Mouse (Mus musculus): Measurements from ENCODE around the gene Afdn.

Afdn gene

DNA sequence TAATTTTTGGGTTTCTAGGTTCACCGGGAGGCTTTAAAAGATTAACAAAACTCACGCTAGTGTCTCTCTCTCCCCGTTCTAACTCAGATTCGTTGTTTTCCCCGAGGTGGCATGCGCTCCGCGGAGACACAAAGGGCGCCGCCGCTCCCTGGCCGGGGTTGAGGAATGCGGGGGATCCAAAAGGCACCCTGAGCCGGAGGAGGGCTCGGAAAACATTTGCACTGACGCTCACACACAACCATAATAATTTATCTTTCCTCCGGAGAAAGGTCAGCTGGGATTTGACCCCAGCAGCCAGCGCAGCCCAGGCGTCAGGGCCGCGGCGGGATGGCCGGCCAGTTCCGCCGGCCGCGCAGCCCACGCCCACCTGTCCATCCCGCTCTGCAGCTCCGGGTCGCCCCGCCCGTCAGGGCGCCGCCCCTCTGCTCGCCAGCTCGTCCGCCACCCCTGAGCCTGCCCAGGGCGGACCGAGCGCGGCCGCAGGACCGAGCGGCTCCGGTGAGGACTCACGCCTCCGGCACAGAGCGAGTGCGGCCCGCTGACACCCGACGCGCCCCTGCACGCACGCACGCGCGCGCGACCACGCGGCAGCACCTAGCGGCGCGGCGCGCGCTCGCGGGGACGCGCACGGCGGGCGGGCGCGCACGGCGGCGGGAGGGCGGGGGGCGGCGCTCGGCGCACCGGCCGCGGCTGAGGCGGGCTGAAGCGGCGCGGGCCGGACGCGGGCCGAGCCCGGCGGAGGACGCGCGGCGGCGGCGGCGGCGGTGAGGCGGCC, at the start of gene Afdn:
TSS of gene Afdn (plus strand) at position 687 of the 775 bp plus-strand sequence.
- DNase-seq (ENCODE audit: low spot score in 2 of 2): no peak

DNA sequence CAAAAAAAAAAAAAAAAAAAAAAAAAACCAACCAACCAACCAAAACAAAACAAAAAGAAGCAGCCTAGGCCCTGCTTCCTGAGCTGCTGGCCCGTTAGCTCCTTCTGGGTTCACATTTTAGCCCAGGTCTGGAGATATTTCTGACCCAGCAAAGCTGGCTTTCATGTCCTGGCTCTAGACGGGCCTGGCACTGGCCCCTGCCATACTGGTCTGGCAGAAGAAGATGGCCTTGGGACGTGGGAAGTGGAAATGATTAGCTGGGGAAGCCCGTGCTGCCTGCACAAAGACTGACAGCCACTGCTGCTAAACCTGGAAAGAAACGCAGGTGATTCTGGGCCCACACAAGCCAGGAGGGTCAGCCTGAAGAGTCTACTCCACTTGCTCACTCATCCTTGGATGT, 49.2 kb upstream of the Afdn start:
- no peak for DNase-seq (ENCODE audit: low spot score in 2 of 2)

DNA sequence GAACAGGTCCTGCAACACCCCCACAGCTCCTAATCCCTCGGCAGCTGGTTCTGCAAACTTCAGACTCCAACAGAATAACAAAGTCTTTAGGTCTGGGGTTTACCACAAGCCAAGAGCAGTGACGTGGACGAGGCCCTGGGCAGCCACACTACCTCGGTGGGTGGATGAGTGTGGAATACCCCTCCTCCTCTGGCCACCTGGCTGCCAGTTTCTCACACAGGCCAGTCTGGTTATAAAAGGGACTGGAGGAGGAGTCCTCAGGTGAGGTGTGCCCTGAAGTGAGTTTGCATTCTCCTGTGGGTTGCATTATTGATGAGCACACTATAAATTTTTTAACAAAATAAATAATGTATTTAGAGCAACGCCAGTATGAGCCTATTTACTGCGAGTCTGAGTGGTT, 48.2 kb upstream of the Afdn start:
- no peak for DNase-seq (ENCODE audit: low spot score in 2 of 2)

DNA sequence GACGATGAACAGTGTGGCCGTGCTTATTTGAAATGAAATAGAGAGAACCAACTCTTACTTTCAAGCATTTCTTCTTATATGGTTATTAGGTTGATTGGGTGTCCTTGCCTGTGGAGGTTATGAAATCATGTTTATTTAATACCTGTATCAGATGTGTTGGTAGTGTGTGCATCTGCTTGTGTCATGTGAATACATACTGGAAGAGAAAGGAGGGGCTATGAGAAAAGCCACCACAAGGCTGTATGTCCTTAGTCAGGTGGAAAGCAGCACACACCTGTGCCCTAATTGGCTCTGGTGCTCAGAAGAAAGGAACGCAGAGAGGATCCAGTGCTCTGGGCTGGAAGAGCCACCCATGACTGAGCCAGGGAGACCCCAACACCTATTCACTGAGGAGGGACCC, 47.8 kb upstream of the Afdn start:
- DNase-seq (ENCODE audit: low spot score in 2 of 2): no peak

DNA sequence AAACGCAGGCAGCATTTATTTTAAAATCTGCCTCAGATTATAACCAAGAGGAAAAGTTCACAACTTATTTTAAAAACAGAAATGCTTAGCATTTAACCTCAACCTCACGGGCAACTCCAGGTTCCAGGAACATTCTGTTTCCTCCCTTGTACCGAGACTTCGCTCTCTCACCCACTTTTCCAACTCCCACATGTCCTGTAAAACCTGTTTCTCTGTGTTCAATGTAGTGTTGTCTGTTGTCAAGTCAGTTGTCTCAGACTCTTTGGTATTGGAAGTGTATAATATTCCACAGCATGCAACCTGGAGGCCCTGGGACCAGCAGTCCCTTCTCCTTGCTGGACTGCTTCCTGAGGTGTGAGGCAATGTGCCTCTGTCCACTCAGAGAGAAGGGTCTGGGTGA, 46.2 kb upstream of the Afdn start:
- DNase-seq (ENCODE audit: low spot score in 2 of 2): no peak

DNA sequence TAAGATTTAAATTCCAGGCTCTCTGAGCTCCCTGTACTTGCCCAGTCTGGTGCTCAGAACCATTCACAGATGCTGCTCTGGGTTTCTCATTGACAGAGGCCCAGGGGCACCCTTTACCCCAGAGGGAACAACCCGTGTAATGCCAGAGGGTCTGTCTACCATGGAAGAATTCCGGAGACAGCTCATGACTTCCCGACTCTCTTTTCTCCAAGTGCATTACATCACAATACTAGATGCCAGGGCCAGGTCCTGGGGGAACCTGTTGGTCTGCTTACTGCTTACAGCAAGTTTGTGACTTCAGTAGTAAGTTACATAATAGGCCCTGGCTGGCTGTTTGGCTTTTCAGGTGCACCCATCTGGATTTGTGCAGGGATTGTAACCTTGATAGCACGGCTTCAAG, 45.7 kb upstream of the Afdn start:
- DNase-seq (ENCODE audit: low spot score in 2 of 2): no peak

DNA sequence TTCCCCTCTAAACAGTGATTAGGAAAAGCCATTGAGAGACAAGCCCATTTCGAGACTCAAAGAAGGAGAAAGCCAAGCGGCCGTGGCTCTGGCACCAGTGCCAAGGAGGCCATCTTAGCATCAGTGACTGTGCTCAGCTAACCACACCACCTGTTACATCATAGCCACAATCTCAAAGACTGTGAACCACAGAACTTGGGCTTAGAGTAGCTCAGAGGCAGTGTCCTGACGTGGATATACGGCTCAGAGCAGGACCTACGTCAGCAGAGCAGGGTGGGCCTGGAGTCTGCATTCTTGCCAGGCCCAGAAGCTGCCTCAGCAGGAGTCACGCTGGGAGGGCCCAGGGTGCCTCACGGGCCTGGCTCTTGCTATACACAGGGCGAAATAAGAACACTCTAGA, 44.8 kb upstream of the Afdn start:
- DNase-seq (ENCODE audit: low spot score in 2 of 2): no peak

- no peak for DNase-seq (ENCODE audit: low spot score in 2 of 2)
These were observed 44.0 kb upstream of the Afdn start for GRCm38 (mm10) chr17:13716336-13716735.

DNA sequence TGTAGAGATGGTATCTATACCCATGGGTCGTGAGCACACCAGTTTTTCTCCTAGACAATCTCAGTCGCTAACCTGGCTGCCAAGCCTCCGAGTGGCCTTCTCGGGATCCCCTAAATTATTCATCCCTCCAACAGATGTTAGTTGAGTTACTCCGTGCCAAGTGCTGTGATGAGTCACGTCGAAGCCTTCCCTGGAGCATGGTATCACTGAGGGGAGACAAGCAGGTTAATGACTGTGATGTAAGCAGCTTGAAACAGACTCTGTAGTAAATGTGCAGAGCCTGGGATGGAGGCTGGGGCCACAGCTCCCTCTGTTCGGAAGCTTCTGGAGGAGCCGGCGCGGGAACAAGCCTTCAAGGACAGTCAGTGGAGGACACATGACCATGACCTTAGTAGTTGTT, 42.9 kb upstream of the Afdn start:
- DNase-seq (ENCODE audit: low spot score in 2 of 2): no peak

- no peak for DNase-seq (ENCODE audit: low spot score in 2 of 2)
These were observed 40.2 kb upstream of the Afdn start for GRCm38 (mm10) chr17:13720187-13720586.

GRCm38 (mm10) chr17:13721372-13721771, 39.0 kb upstream of the Afdn start:
- DNase-seq (ENCODE audit: low spot score in 2 of 2): no peak

DNA sequence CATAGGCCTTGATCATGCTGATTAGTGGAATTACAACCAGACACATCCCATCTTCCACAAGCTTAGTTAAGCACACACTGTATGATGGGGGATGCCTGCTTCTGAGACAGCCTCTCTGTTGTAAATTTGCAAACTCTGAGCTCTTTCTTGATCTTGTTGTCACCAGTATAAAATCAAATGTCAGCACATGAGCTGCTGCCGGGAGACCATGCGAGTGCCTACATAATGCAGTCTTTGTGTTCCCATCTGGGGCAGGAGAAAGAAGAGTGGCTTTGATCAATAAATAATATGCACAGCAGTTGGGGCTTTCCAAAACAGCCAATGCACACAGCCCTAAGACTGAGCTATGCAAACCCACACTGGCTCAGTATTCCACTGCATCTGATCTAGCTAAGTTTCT, 37.9 kb upstream of the Afdn start:
- no peak for DNase-seq (ENCODE audit: low spot score in 2 of 2)

DNA sequence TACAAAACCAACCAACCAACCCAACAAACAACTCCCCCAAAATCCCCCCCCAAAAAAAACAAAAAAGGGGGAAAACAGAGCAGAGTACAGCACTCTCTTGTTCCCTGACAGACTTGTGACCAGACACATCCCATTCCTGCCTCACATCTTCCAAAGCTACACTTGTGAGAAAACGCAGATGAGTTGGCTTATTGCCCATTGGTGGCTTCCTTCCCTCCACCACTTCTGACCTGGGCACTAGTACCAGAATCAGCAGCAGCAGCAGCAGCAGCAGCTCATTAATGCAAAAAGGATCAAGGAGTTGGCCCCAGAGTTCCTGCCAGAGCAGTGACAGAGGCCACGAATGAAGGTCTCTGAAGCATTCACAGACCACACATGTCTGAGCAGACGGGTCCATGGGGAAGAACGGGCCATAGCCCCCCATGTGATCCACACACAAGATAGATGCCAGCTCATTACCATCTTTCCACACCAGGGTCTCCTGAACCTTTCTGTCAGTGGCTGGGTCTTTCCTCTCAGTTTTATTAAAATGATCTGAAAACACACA, 35.3 kb upstream of the Afdn start:
- no peak for DNase-seq (ENCODE audit: low spot score in 2 of 2)

- no peak for DNase-seq (ENCODE audit: low spot score in 2 of 2)
These were observed 33.4 kb upstream of the Afdn start for GRCm38 (mm10) chr17:13726832-13727355.

- no peak for DNase-seq (ENCODE audit: low spot score in 2 of 2)
These were observed 29.2 kb upstream of the Afdn start for GRCm38 (mm10) chr17:13730980-13731726.

DNA sequence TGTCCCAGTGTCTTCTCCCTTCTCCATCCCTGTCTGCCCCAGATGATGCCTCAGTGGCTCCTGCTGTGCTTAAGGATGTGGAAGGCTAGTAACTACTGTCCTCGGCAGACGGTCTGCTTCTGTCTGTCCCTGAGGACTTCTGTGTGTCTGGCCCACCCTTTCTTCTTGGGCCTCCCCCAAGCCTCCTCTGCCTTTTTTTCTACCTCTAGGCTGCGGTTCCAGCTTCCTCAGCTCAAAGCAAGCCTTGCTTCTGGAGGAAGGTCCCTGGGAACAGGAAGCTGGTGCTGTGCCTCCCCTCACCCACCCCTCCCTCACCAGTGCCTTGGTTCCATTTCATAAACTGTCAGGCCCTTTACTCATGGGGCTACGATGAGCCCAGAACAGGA, 28.6 kb upstream of the Afdn start:
- DNase-seq (ENCODE audit: low spot score in 2 of 2): no peak

DNA sequence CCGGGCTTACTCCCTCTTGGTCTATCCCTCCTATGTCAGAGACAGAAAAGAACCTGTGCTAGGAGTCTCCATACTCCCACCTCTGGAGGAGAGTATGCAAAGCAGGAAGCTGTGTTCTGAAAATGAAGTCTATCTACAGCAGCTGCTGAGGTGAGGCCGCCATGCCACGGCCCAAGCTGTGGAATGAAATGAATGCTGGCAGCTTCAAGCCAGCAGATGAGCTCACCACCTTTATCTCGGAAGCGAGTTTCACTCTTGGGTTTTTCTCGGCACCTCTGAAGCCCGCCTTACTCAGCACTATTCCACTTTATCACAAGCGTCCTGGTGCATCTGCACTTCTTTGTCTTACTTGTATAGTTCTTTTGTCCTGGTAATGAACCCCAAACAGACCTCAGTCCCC, 27.7 kb upstream of the Afdn start:
- no peak for DNase-seq (ENCODE audit: low spot score in 2 of 2)

GRCm38 (mm10) chr17:13733971-13734370, 26.4 kb upstream of the Afdn start:
- DNase-seq (ENCODE audit: low spot score in 2 of 2): no peak

- DNase-seq (ENCODE audit: low spot score in 2 of 2): no peak
These were observed 25.3 kb upstream of the Afdn start for GRCm38 (mm10) chr17:13735057-13735456.

GRCm38 (mm10) chr17:13735803-13736282, 24.5 kb upstream of the Afdn start:
- no peak for DNase-seq (ENCODE audit: low spot score in 2 of 2)

DNA sequence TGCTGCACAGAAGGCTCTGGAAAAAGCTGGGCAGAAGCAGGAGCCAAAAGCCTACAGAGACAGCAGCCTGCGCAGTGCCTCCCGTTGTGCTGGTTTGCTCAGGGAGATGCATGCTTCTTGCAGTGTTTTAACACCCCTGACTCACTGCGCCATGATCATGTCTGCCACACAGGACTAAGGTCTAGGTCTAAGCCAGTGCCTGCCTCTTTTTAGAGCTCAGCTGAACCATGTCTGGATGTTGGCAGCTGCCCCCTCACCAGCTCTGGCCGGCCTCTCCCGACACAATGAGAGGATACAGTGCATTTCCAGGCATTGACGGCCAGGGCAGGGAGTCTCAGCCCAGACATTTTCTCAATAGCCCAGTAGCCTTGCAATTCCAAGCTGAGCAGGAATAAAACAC, 23.0 kb upstream of the Afdn start:
- DNase-seq (ENCODE audit: low spot score in 2 of 2): no peak

DNA sequence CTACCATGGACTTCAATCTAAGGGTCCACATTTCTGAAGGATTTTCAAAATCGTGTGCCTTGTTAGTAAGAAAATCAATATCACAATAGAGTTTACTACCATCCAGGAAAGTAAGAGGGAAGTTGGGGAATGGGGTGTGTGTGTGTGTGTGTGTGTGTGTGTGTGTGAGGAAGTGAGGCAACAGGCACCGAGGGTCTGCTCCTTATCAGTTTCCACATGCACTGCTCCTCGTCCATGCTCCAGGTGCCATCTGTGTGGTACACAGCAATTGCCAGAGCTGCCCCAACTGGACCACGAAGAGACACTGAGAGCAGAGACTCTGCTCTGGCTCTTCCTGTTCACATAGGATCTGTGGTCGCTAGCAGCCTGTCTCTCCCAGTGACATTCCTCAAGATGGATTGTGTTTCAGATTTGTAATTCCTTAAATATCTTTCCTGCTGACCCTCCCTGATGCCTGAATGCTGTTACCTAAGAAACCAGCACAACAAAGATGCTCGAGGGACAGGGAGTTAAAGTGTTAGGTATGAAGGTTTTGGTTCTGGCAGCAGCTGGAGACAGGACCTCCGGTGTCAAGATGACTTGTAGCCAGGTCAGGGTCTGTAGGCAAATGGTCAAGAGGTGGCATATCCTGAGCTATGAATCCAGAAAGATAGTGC, 22.1 kb upstream of the Afdn start:
- DNase-seq (ENCODE audit: low spot score in 2 of 2): no peak

Measured in spleen, postnatal 4 days (tissue).